Mouse (Mus musculus) ES-E14 (cell line): Measurements from ENCODE around the gene Foxg1.

Experiments
- HCFC1 ChIP-seq: IDR thresholded peaks from 2 replicates; pipeline ENCODE4 v1.6.1; 2012; ENCODE audit warnings: low read length, inconsistent platforms, borderline replicate concordance; ENCODE audit not compliant: insufficient read depth
- ZC3H11A ChIP-seq: IDR thresholded peaks from 2 replicates; pipeline ENCODE4 v1.6.1; 2012; ENCODE audit warnings: low read depth, mild to moderate bottlenecking, inconsistent platforms, low read length, borderline replicate concordance
- ZNF384 ChIP-seq: IDR thresholded peaks from 2 replicates; pipeline ENCODE4 v1.6.1; 2012; ENCODE audit warnings: low read depth, low read length, inconsistent platforms

DNA sequence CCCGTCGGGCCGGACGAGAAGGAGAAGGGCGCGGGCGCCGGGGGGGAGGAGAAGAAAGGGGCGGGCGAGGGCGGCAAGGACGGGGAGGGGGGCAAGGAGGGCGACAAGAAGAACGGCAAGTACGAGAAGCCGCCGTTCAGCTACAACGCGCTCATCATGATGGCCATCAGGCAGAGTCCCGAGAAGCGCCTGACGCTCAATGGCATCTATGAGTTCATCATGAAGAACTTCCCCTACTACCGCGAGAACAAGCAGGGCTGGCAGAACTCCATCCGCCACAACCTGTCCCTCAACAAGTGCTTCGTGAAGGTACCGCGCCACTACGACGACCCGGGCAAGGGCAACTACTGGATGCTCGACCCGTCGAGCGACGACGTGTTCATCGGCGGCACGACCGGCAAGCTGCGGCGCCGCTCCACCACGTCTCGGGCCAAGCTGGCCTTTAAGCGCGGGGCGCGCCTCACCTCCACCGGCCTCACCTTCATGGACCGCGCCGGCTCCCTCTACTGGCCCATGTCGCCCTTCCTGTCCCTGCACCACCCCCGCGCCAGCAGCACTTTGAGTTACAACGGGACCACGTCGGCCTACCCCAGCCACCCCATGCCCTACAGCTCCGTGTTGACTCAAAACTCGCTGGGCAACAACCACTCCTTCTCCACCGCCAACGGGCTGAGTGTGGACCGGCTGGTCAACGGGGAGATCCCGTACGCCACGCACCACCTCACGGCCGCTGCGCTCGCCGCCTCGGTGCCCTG lies 2.6 kb downstream of the Foxg1 start, which contains the start of gene Gm43517:
- TF ChIP-seq HCFC1 (no peak; the same call in 1 of the 2 replicates), ZC3H11A (no peak), ZNF384 (no peak)
